Mouse (Mus musculus): ENCODE data around the gene Lrrc63. TPM values are rescaled to one million over a fixed set of nuclear protein-coding genes. Genes with fewer than 3 reads are reported as not detected.

Gene Lrrc63
- total RNA-seq, 2 experiments from 2014 or later: not detected

- Histone ChIP-seq H3K4me3 (no peak overlapping the region), H3K27ac (no peak overlapping the region)
- TF ChIP-seq CTCF (conservative IDR thresholded peaks at IDR 0.05): no peak
- DNase-seq (ENCODE audit: low spot score in 2 of 2): no peak
These were observed 85.5 kb downstream of the Lrrc63 start for GRCm38 (mm10) chr14:75045184-75045583.

GRCm38 (mm10) chr14:75035431-75035830 is 95.2 kb downstream of the Lrrc63 start:
- H3K27ac ChIP-seq: no peak overlapping the region
- no peak for DNase-seq (ENCODE audit: low spot score in 2 of 2)
- TF ChIP-seq CTCF (conservative IDR thresholded peaks at IDR 0.05): no peak
- H3K4me3 ChIP-seq: no peak overlapping the region

Other genes starting within 250 kb of the Lrrc63 start
- 10 to 100 TPM; 17.5 to 24.7 TPM for gene Lrch1, start 183.0 kb downstream of the Lrrc63 start, total RNA-seq (2021)
- gene Rubcnl, start 114.9 kb downstream of the Lrrc63 start, total RNA-seq (2021): 1 to 10 TPM; 1.4 TPM
- gene Lcp1, start 220 bp upstream of the Lrrc63 start, total RNA-seq (2021): 1 to 10 TPM; 6.6 to 8.8 TPM
- gene Cpb2, start 111.4 kb upstream of the Lrrc63 start, total RNA-seq (2021): not detected
- 10 to 100 TPM; 60.0 to 67.2 TPM for gene Zc3h13, start 153.5 kb upstream of the Lrrc63 start, total RNA-seq (2021)